Mouse (Mus musculus) spleen, adult 12 weeks (tissue): ENCODE data around the gene Il31ra.

Source experiments
- DNase-seq: peaks from one replicate; pipeline ENCODE4 v3.0.0; 2022; ENCODE audit warnings: low spot score

The Il31ra gene

GRCm38 (mm10) chr13:112507691-112508090 lies 86.5 kb downstream of the Il31ra start:
- peak; percentile 11 for DNase-seq

GRCm38 (mm10) chr13:112506766-112507165 lies 87.4 kb downstream of the Il31ra start:
- no peak for DNase-seq

GRCm38 (mm10) chr13:112505436-112505835 lies 88.7 kb downstream of the Il31ra start:
- DNase-seq, result no peak

GRCm38 (mm10) chr13:112503846-112504245 lies 90.3 kb downstream of the Il31ra start:
- no peak for DNase-seq

- DNase-seq, result no peak
Observed at GRCm38 (mm10) chr13:112500466-112500865, 93.7 kb downstream of the Il31ra start.

GRCm38 (mm10) chr13:112500027-112500426 lies 94.1 kb downstream of the Il31ra start:
- DNase-seq, result no peak

- no peak for DNase-seq
Observed at GRCm38 (mm10) chr13:112494590-112494989, 99.6 kb downstream of the Il31ra start.

GRCm38 (mm10) chr13:112492285-112492678 lies 101.9 kb downstream of the Il31ra start:
- DNase-seq, result no peak

GRCm38 (mm10) chr13:112491636-112492284 lies 102.4 kb downstream of the Il31ra start:
- no peak for DNase-seq

- DNase-seq, result no peak
Observed at GRCm38 (mm10) chr13:112490036-112490435, 104.1 kb downstream of the Il31ra start.

GRCm38 (mm10) chr13:112486676-112487075 lies 107.5 kb downstream of the Il31ra start:
- no peak for DNase-seq

- DNase-seq, result no peak
Observed at GRCm38 (mm10) chr13:112486236-112486635, 107.9 kb downstream of the Il31ra start.

GRCm38 (mm10) chr13:112483015-112483414 lies 111.1 kb downstream of the Il31ra start:
- no peak for DNase-seq

GRCm38 (mm10) chr13:112482525-112482924 lies 111.6 kb downstream of the Il31ra start:
- DNase-seq, result no peak

- no peak for DNase-seq
Observed at GRCm38 (mm10) chr13:112479926-112480325, 114.2 kb downstream of the Il31ra start.

- no peak for DNase-seq
Observed at GRCm38 (mm10) chr13:112479032-112479431, 115.1 kb downstream of the Il31ra start.

- no peak for DNase-seq
Observed at GRCm38 (mm10) chr13:112473757-112474755, 120.1 kb downstream of the Il31ra start.

- DNase-seq, result no peak
Observed at GRCm38 (mm10) chr13:112472401-112473023, 121.6 kb downstream of the Il31ra start.

- DNase-seq, result no peak
Observed at GRCm38 (mm10) chr13:112471201-112471600, 123.0 kb downstream of the Il31ra start.
